Mouse (Mus musculus): Measurements from ENCODE around the gene Crtc3. TPM values are rescaled to one million over a fixed set of nuclear protein-coding genes. Genes with fewer than 3 reads are reported as not detected.

Crtc3 gene
- total RNA-seq (2023; ENCODE audit: inconsistent age): 30.9 to 44.6 TPM (median 39.9 TPM) in 4 replicates

DNA sequence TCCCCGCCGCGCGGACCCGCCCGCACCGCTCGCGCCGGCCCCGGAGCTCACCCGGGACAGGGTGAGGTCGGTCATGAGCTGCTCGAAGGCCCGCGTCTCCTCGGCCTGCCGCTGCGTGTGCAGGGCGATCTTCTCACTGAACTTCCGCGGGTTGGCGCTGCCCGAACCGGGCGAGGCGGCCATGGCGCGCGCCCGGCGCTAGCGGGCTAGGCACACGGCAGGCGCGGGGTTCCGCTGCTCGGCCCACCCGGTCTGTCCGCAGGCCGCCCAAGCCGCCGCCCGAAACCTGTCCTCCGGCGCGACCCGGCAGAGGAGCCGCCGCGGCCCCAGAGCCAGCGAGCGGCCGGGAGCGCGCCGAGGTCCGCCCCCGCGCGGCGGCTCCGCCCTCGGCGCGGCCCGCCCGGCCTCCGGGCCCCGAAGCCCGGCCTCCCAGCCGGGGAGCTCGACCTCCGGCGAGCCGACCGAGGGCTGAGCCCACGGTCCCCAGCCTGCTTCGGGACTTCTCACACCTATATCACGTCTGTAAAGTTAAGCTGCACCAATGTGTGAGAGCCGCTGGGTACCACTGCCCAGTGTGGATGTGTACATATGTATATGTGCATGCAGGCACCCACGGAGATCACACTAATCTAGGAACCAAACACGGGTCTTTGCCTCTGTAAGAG, at the start of gene Crtc3:
Gene Crtc3 (minus strand): TSS at position 322 of the 665 bp plus-strand sequence.

Other genes starting within 250 kb of the Crtc3 start
- gene Blm, start 153.8 kb downstream of the Crtc3 start, total RNA-seq (2023; ENCODE audit: inconsistent age): 12.6 to 17.3 TPM (median 13.7 TPM) in 4 replicates
- gene Iqgap1, start 137.1 kb upstream of the Crtc3 start, total RNA-seq (2023; ENCODE audit: inconsistent age): 461 to 537 TPM (median 510 TPM) in 4 replicates
- gene Zscan2, start 172.0 kb upstream of the Crtc3 start, total RNA-seq (2023; ENCODE audit: inconsistent age): 6.3 to 7.9 TPM (median 7.4 TPM) in 4 replicates
- gene Wdr73, start 212.4 kb upstream of the Crtc3 start, total RNA-seq (2023; ENCODE audit: inconsistent age): 14.7 to 21.3 TPM (median 18.3 TPM) in 4 replicates
- 11.0 to 13.3 TPM (median 11.3 TPM) in 4 replicates for gene Nmb, start 216.2 kb upstream of the Crtc3 start, total RNA-seq (2023; ENCODE audit: inconsistent age)